Mouse (Mus musculus) forebrain, embryonic 10.5 days (tissue): ENCODE measurements around the gene Cdpf1. TPM values are rescaled to one million over a fixed set of nuclear protein-coding genes. Genes with fewer than 3 reads are reported as not detected.

Experiments used
- DNase-seq: peaks from one replicate; pipeline ENCODE4 v3.0.0-alpha.2; 2017; ENCODE audit warnings: low spot score; ENCODE audit errors: extremely low spot score
- H3K27ac ChIP-seq: fragments of 300-500 bp; sonication (generic); 2 replicates; pipeline ENCODE4 v1.5.1; 2016; ENCODE audit warnings: mild to moderate bottlenecking
- H3K27me3 ChIP-seq: fragments of 300-500 bp; sonication (generic); 2 replicates; pipeline ENCODE4 v1.6.1; 2016; ENCODE audit warnings: mild to moderate bottlenecking; ENCODE audit not compliant: poor library complexity, severe bottlenecking
- H3K36me3 ChIP-seq: fragments of 300-500 bp; sonication (generic); replicated peaks from 2 replicates; pipeline ENCODE4 v1.6.1; 2016; ENCODE audit warnings: mild to moderate bottlenecking, moderate library complexity
- H3K4me1 ChIP-seq: fragments of 300-500 bp; sonication (generic); 2 replicates; pipeline ENCODE4 v1.6.1; 2016
- H3K4me3 ChIP-seq: fragments of 300-500 bp; sonication (generic); 2 replicates; pipeline ENCODE4 v1.5.1; 2016; ENCODE audit warnings: mild to moderate bottlenecking, moderate library complexity
- H3K9me3 ChIP-seq: fragments of 300-500 bp; sonication (generic); 2 replicates; pipeline ENCODE4 v1.6.1; 2016; ENCODE audit warnings: mild to moderate bottlenecking, moderate library complexity
- WGBS: fragments of 180-500 bp; shearing (Covaris S2); methylation state at CpG from one replicate; pipeline ENCODE4 v1.1.7; 2016; 5-methylcytosine and 5-hydroxymethylcytosine counted together
- polyA plus RNA-seq: library from polyadenylated mRNA; unstranded; fragments of >200 nt; fragmentation: Nextera tagmentation; extraction: Ambion mirVana; gene quantifications from 2 replicates; pipeline ENCODE4 v1.2.1, GENCODE M21; 2016

The Cdpf1 gene
- polyA plus RNA-seq, 1 experiment from 2014 or later = 29.7 TPM

DNA sequence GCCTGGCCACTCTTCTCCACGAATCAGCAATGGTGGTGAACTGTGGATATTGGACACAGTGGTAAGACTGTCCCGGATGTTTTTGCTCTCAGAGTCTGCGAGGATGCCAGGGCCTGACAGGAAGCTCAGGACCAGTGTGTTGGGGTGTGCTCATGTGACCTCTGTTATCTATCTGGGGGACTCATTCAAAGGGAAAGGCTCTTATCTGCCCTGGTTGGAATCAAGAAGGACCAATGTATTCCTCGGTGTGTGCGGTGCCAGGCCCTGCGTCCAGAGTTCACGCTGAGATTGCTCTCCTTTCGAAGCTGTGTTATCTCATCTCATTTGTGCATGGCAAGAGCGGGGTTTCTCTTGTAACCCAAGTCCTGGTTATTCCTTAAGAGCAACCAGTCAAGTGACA lies 37.1 kb downstream of the Cdpf1 start:
- H3K27ac ChIP-seq = no peak overlapping the region
- no peak for DNase-seq
- no peaks in the 10 kb centered on the region for H3K4me1 ChIP-seq
- 89% methylated on average over 9 of the region's 9 CpGs for WGBS
- H3K9me3 ChIP-seq = no peaks in the 10 kb centered on the region
- no peaks in the 10 kb centered on the region for H3K36me3 ChIP-seq
- H3K4me3 ChIP-seq = no peak overlapping the region
- H3K27me3 ChIP-seq = no peaks in the 10 kb centered on the region

DNA sequence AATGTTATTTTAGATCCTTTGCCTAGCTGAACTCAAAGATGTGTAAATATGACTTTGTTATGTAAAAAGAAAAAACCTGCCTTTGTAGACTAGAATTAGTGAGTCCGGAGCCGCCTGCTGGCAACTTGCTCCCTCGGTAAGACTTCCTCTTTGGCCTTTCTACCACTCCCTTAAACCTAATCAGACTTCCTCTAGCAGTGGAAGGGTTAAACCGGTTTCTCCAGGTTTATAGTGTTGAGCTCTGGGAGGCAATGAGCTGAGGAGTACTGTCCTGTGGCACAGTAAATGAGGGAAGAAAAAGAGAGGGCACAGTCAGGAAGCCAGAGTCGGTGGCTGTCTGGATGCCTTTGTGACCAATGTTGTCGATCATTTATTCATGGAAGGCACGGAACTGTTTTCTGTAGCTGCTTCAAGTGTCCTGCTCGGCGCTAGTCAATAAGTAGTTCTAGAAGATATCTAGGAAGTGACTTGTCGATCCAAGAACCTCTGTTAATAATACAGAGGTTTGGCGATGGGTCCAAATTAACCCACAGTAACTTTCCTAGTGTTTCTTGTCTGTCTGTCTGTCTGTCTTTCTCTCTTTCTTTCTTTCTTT lies 39.3 kb downstream of the Cdpf1 start:
- H3K4me1 ChIP-seq = no peaks in the 10 kb centered on the region
- H3K27me3 ChIP-seq = no peaks in the 10 kb centered on the region
- WGBS = 76% methylated on average over 11 of the region's 11 CpGs
- no peaks in the 10 kb centered on the region for H3K9me3 ChIP-seq
- H3K36me3 ChIP-seq = no peaks in the 10 kb centered on the region
- DNase-seq = no peak
- H3K4me3 ChIP-seq = no peak overlapping the region
- no peak overlapping the region for H3K27ac ChIP-seq

DNA sequence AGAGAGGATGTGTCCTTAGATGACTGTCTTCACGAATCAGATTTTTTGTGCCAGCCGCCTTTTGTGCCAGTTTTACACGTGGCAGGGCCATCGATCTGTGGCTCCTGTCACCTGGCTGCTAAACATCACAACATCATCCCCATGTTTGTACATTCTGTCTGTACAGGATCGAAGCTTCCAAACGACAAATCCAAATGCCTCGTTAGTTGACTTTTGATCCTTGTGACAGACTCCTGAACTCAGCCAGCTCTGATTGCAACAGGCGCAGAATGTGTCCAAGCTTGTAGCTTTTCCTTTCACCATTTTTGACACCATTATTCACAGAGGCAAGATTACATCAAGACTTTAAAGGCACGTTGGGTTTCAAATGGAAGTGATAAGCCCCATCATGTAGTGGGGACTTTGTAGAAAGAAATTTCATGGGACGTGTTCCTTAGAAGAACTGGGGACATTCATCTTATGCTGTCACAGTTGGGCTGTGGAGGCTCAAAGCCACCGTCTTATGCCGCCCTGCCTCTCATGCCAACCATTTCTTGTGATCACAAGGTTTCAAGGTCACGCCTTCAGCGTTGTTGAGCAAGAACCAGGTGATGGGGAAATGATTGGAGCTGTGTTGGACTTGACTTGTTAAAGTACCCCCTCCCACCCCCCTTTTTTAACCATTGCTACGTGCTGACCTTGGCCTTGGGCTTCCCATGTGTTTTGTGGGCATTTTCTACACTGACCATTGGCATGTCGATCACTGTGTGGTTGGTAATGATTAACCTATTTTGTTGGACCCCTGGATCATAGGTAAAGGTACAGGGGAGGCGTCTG lies 40.0 kb downstream of the Cdpf1 start:
- H3K4me3 ChIP-seq = no peak overlapping the region
- H3K27ac ChIP-seq = no peak overlapping the region
- no peaks in the 10 kb centered on the region for H3K9me3 ChIP-seq
- 88% methylated on average over 17 of the region's 17 CpGs for WGBS
- DNase-seq = no peak
- H3K27me3 ChIP-seq = no peaks in the 10 kb centered on the region
- no peaks in the 10 kb centered on the region for H3K4me1 ChIP-seq
- H3K36me3 ChIP-seq = no peaks in the 10 kb centered on the region

DNA sequence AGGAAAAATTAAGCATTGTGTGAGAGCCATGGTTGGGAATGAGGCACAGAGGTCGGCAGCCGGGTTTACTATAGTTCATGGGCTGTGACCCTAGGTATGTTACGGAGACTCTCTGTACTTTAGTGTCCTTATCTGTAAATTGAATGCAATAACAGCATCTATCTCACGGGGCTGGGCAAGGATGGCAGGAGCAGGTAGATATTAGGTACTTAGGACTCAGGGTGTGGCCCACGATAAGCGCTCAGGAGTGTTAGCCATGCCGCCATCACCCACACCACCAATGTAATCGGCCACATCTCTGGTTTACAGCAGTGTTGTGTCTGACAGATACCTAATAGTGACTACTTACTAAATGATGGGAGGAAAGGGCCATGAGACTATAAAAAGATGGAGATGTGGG lies 42.5 kb downstream of the Cdpf1 start:
- no peak overlapping the region for H3K4me3 ChIP-seq
- DNase-seq = no peak
- H3K27me3 ChIP-seq = no peaks in the 10 kb centered on the region
- H3K4me1 ChIP-seq = no peaks in the 10 kb centered on the region
- no peaks in the 10 kb centered on the region for H3K36me3 ChIP-seq
- no peak overlapping the region for H3K27ac ChIP-seq
- WGBS = 93% methylated on average over 8 of the region's 8 CpGs
- no peaks in the 10 kb centered on the region for H3K9me3 ChIP-seq

DNA sequence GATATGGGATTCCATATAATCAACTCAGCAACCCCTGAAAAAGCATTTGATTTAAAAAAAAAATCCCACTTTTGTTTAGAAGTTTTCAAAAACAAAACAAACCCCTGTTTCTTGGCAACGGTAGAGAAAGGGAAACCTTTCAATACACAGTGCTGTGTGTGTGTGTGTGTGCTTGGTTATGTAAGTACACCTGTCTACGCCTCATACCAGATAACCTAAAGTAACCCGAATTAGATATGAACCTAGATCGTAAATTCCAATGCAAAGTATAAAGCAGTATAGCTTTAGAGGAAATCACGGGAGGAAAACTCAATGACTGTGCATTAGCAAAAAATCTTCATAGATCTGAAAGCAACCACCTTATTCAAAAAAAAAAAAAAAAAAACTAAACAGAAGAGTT lies 44.8 kb downstream of the Cdpf1 start:
- no peaks in the 10 kb centered on the region for H3K36me3 ChIP-seq
- H3K4me1 ChIP-seq = no peaks in the 10 kb centered on the region
- WGBS = 93% methylated on average over 5 of the region's 5 CpGs
- no peak for DNase-seq
- no peak overlapping the region for H3K27ac ChIP-seq
- H3K9me3 ChIP-seq = no peaks in the 10 kb centered on the region
- H3K4me3 ChIP-seq = no peak overlapping the region
- no peaks in the 10 kb centered on the region for H3K27me3 ChIP-seq

DNA sequence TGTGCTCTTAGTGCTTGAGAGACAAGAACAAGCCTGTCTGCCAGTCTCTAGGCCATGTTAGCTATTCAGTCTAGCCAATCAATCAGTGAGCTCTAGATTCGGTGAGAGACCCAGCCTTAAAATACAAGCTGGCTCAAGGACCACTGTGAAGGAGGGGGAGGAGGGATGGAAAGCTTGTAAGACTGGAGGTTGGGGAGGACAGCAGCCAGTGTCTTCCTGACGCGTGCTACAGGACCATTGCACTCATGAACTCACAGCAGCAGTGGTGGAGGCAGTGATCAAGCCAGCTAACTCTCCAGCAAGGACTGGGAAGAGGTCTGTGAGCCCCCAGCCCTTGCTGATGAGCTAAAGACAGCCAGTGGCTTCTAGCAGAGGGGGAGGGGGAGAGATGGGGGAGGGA lies 46.5 kb downstream of the Cdpf1 start:
- no peak for DNase-seq
- Histone ChIP-seq H3K4me3 (no peak overlapping the region), H3K9me3 (no peaks in the 10 kb centered on the region), H3K27me3 (no peaks in the 10 kb centered on the region), H3K4me1 (no peaks in the 10 kb centered on the region), H3K36me3 (no peaks in the 10 kb centered on the region), H3K27ac (no peak overlapping the region)
- WGBS = 41% methylated on average over 3 of the region's 3 CpGs

DNA sequence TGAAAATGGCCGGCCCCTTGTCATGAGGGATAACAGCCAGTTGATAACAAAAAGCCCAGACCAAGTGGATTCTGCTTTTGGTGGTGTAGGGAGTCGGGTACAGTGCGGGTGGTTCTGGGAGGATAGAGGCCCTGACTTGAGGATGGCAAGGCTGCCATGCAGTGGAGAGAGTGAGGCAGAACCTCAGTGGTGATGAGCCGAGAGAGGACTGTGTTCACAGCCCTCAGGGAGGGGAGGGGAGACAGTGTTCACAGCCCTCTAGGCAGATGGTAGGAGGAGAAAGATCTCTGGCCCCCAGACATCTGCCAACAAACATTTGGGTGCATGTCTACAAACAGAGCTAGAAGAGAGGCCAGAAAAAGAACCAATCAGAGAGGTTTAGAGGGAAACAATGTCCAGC lies 48.7 kb downstream of the Cdpf1 start:
- WGBS = 77% methylated on average over 4 of the region's 4 CpGs
- H3K36me3 ChIP-seq = no peaks in the 10 kb centered on the region
- no peak for DNase-seq
- no peak overlapping the region for H3K4me3 ChIP-seq
- no peak overlapping the region for H3K27ac ChIP-seq
- H3K9me3 ChIP-seq = peaks cover 4% of the 10 kb centered on the region
- H3K4me1 ChIP-seq = no peaks in the 10 kb centered on the region
- no peaks in the 10 kb centered on the region for H3K27me3 ChIP-seq

DNA sequence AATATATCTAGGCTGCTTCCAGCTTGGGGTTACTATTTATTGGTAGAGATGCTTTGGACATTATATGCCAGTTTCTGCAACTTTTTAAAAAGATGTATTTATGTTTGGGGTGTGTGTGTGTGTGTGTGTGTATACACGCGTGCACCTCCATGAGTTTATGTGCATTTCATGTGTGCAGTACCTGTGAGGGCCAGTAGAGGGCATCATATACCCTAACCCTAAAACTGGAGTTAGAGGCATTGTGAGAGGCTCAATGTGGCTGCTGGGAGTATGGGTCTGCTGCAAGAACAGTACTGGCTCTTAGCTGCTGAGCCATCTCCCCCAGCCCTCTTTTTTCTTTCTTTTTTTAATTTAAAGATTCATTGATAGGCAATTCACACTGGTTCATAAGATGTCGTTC lies 53.7 kb downstream of the Cdpf1 start:
- Histone ChIP-seq H3K36me3 (no peaks in the 10 kb centered on the region), H3K4me1 (no peaks in the 10 kb centered on the region), H3K27me3 (no peaks in the 10 kb centered on the region), H3K4me3 (no peak overlapping the region), H3K9me3 (peaks cover 9% of the 10 kb centered on the region), H3K27ac (no peak overlapping the region)
- 89% methylated on average over 3 of the region's 3 CpGs for WGBS
- no peak for DNase-seq

Other genes with a start within 250 kb of the Cdpf1 start
- gene Wnt7b, start 229.2 kb downstream of the Cdpf1 start, polyA plus RNA-seq = 126 and 134 TPM in 2 replicates
- gene Ppara, start 76.7 kb downstream of the Cdpf1 start, polyA plus RNA-seq = 0.11 and 0.20 TPM in 2 replicates
- 0.04 and 0.09 TPM in 2 replicates for gene Pkdrej, start 10.0 kb upstream of the Cdpf1 start, polyA plus RNA-seq
- gene Ttc38, start 20.6 kb upstream of the Cdpf1 start, polyA plus RNA-seq = 2.2 and 3.1 TPM in 2 replicates
- gene Gtse1, start 48.0 kb upstream of the Cdpf1 start, polyA plus RNA-seq = 62.7 and 63.1 TPM in 2 replicates
- gene Trmu, start 67.6 kb upstream of the Cdpf1 start, polyA plus RNA-seq = 39.6 and 39.7 TPM in 2 replicates
- 2.4 and 2.6 TPM in 2 replicates for gene Celsr1, start 222.1 kb upstream of the Cdpf1 start, polyA plus RNA-seq
- gene Gramd4, start 246.0 kb upstream of the Cdpf1 start, polyA plus RNA-seq = 13.9 and 16.2 TPM in 2 replicates